Mouse (Mus musculus) heart, embryonic 13.5 days (tissue): Measurements from ENCODE around the gene Gfpt1. TPM values are rescaled to one million over a fixed set of nuclear protein-coding genes. Genes with fewer than 3 reads are reported as not detected.
A peak's percentile ranks its signal among the peaks of the same experiment; 100 is the strongest.

Experiments
- ATAC-seq: fragments of 200-750 bp; cut with Nextera tagmentation; 2 replicates; pipeline ENCODE4 v1.8.0; 2017; ENCODE audit warnings: moderate TSS enrichment; ENCODE audit not compliant: insufficient number of reproducible peaks, low FRiP score, low TSS enrichment; ENCODE audit errors: extremely low read depth
- H3K27ac ChIP-seq: fragments of 300-500 bp; sonication (generic); replicated peaks from 2 replicates; pipeline ENCODE4 v1.5.1; 2015; ENCODE audit warnings: moderate library complexity, mild to moderate bottlenecking, inconsistent platforms
- H3K27me3 ChIP-seq: fragments of 300-500 bp; sonication (generic); replicated peaks from 2 replicates; pipeline ENCODE4 v1.6.1; 2015; ENCODE audit warnings: mild to moderate bottlenecking, inconsistent platforms
- H3K36me3 ChIP-seq: fragments of 300-500 bp; sonication (generic); 2 replicates; pipeline ENCODE4 v1.6.1; 2015; ENCODE audit warnings: mild to moderate bottlenecking, inconsistent platforms
- H3K4me1 ChIP-seq: fragments of 300-500 bp; sonication (generic); 2 replicates; pipeline ENCODE4 v1.6.1; 2015; ENCODE audit warnings: inconsistent platforms
- H3K4me2 ChIP-seq: fragments of 300-500 bp; sonication (generic); 2 replicates; pipeline ENCODE4 v1.6.1; 2015; ENCODE audit warnings: inconsistent platforms, mild to moderate bottlenecking, moderate library complexity
- H3K4me3 ChIP-seq: fragments of 300-500 bp; sonication (generic); 2 replicates; pipeline ENCODE4 v1.5.1; 2015; ENCODE audit warnings: moderate library complexity, mild to moderate bottlenecking, inconsistent platforms
- H3K9ac ChIP-seq: fragments of 300-500 bp; sonication (generic); 2 replicates; pipeline ENCODE4 v1.6.1; 2015; ENCODE audit warnings: inconsistent platforms, mild to moderate bottlenecking, moderate library complexity
- H3K9me3 ChIP-seq: fragments of 300-500 bp; sonication (generic); 2 replicates; pipeline ENCODE4 v1.6.1; 2016; ENCODE audit warnings: inconsistent platforms
- WGBS: fragments of 180-500 bp; shearing (Covaris S2); methylation state at CpG from one replicate; pipeline ENCODE4 v1.1.7; 2015; ENCODE audit warnings: mixed read lengths; 5-methylcytosine and 5-hydroxymethylcytosine counted together
- polyA plus RNA-seq: library from polyadenylated mRNA; unstranded; fragments of >200 nt; fragmentation: Nextera tagmentation; extraction: Ambion mirVana; gene quantifications from 2 replicates; pipeline ENCODE4 v1.2.1, GENCODE M21; 2015

Gfpt1 gene
- polyA plus RNA-seq, 1 experiment from 2014 or later: 11.7 TPM

DNA sequence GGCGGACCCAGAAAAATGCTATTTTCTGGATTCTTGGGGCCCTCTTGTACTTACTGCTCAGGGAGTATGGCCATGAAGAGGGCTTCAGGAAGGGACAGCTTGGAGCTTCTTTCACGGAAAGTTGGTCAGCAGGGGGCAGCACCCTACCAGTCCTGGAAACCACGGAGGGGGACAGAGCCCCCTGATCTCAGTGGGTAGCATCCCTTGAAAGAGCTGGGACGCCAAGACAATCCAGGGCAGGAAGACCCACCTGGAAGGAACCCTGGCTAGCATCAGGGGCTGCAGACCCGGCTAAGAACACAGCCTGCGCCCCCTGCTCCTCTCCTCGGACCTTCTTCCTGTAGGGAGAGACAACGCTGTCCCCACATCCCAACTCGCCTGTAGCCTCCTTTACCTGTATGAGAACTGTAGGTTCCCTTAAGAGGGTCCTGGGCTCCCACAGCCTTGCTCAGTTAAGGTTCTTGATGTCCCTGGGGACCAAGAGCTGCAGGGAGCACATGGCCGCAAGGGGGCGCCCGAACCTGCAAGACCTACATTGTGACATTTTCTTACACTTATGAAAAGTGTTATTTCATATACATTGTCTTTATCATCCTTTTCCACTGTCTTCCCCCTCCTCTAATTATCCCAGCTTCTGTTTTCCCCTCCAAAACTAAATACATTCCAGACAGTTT, 58.8 kb downstream of the Gfpt1 start:
- peak overlapping the region; percentile 55 for H3K9ac ChIP-seq
- H3K36me3 ChIP-seq: no peaks in the 10 kb centered on the region
- H3K27ac ChIP-seq: no peak overlapping the region
- 8% methylated on average over 12 of the region's 12 CpGs for WGBS
- no peaks in the 10 kb centered on the region for H3K27me3 ChIP-seq
- H3K9me3 ChIP-seq: no peaks in the 10 kb centered on the region
- H3K4me2 ChIP-seq: peak overlapping the region; percentile 68
- peaks cover 40% of the 10 kb centered on the region for H3K4me1 ChIP-seq
- H3K4me3 ChIP-seq: peak overlapping the region; percentile 29
- no peak for ATAC-seq

- no peak for ATAC-seq
- Histone ChIP-seq H3K4me1 (peaks cover 40% of the 10 kb centered on the region), H3K27me3 (no peaks in the 10 kb centered on the region), H3K4me2 (no peak overlapping the region), H3K9ac (peak overlapping the region; percentile 50), H3K36me3 (no peaks in the 10 kb centered on the region), H3K9me3 (no peaks in the 10 kb centered on the region), H3K4me3 (no peak overlapping the region), H3K27ac (peak overlapping the region; percentile 59)
- WGBS: 30% methylated on average over 4 of the region's 4 CpGs
These were observed 59.3 kb downstream of the Gfpt1 start for GRCm38 (mm10) chr6:87101955-87102353.

GRCm38 (mm10) chr6:87102421-87102911, 59.8 kb downstream of the Gfpt1 start:
- Histone ChIP-seq H3K4me3 (no peak overlapping the region), H3K4me1 (peaks cover 40% of the 10 kb centered on the region), H3K27ac (peak overlapping the region; percentile 59), H3K4me2 (no peak overlapping the region), H3K27me3 (no peaks in the 10 kb centered on the region), H3K36me3 (no peaks in the 10 kb centered on the region), H3K9me3 (no peaks in the 10 kb centered on the region), H3K9ac (peak overlapping the region; percentile 50)
- 25% methylated on average over 7 of the region's 7 CpGs for WGBS
- ATAC-seq: no peak

- Histone ChIP-seq H3K9me3 (no peaks in the 10 kb centered on the region), H3K27me3 (no peaks in the 10 kb centered on the region), H3K9ac (no peak overlapping the region), H3K4me1 (peaks cover 40% of the 10 kb centered on the region), H3K4me2 (no peak overlapping the region), H3K36me3 (no peaks in the 10 kb centered on the region), H3K4me3 (no peak overlapping the region), H3K27ac (no peak overlapping the region)
- WGBS: 75% methylated on average over 1 of the region's 1 CpGs
- no peak for ATAC-seq
These were observed 60.7 kb downstream of the Gfpt1 start for GRCm38 (mm10) chr6:87103314-87103713.

GRCm38 (mm10) chr6:87104123-87104796, 61.6 kb downstream of the Gfpt1 start, which contains the start of gene D6Ertd527e:
Gene D6Ertd527e (plus strand): TSS chr6:87104746.
- WGBS: 67% methylated on average over 11 of the region's 11 CpGs
- Histone ChIP-seq H3K36me3 (no peaks in the 10 kb centered on the region), H3K4me2 (no peak within 1 kb of the TSS), H3K4me3 (no peak within 1 kb of the TSS), H3K9me3 (no peaks in the 10 kb centered on the region), H3K4me1 (peaks cover 36% of the 10 kb centered on the region), H3K27ac (no peak within 1 kb of the TSS), H3K9ac (no peak within 1 kb of the TSS), H3K27me3 (no peaks in the 10 kb centered on the region)
- no peak for ATAC-seq

DNA sequence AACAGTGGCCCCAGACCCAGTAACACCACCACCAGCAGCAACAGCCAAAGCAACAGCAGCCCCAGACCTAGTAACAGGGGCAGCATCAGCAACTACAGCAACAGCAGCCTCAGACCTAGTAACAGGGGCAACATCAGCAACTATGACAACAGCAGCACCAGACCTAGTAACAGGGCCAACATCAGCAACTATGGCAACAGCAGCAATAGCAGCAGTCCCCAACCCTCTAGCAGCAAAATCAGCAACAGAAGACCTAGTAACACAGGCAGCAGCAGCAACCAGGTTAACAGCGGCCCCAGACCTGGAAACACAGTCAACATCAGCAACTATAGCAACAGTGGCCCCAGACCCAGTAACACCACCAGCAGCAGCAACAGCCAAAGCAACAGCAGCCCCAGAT, 68.8 kb downstream of the Gfpt1 start:
- Histone ChIP-seq H3K27ac (no peak overlapping the region), H3K4me1 (0 out of 2 replicates have a peak, but pooled peaks cover 4% of the 10 kb centered on the region), H3K27me3 (peaks cover 3% of the 10 kb centered on the region; the same call in 1 of the 2 replicates), H3K4me3 (no peak overlapping the region), H3K4me2 (no peak overlapping the region), H3K9me3 (no peaks in the 10 kb centered on the region), H3K36me3 (no peaks in the 10 kb centered on the region), H3K9ac (no peak overlapping the region)
- 90% methylated on average over 1 of the region's 1 CpGs for WGBS
- ATAC-seq: no peak

DNA sequence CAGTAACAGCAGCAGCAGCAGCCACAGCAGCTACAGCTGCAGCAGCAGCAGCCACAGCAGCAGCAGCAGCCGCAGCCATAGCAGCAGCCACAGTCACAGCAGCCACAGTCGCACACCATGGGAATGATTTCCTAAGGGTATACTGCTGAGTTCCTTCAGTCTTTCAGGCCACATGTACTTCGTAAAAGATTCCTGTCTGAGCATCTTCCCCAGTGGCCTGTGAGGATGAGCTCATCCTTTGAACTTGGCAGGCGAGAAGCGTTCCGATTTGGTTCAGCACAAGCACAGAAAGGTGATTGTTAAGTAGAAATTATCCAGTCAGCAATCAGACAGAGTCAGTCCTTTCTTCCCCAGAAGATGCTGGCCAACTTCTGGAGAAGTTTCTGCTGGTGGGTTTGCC, 69.5 kb downstream of the Gfpt1 start:
- Histone ChIP-seq H3K9me3 (no peaks in the 10 kb centered on the region), H3K27ac (no peak overlapping the region), H3K36me3 (no peaks in the 10 kb centered on the region), H3K4me1 (0 out of 2 replicates have a peak, but pooled peaks cover 4% of the 10 kb centered on the region), H3K4me2 (no peak overlapping the region), H3K4me3 (no peak overlapping the region), H3K9ac (no peak overlapping the region), H3K27me3 (peaks cover 3% of the 10 kb centered on the region; the same call in 1 of the 2 replicates)
- WGBS: 74% methylated on average over 6 of the region's 6 CpGs
- no peak for ATAC-seq

- H3K4me3 ChIP-seq: no peak overlapping the region
- no peaks in the 10 kb centered on the region for H3K36me3 ChIP-seq
- no peak for ATAC-seq
- H3K9me3 ChIP-seq: no peaks in the 10 kb centered on the region
- H3K9ac ChIP-seq: no peak overlapping the region
- no peak overlapping the region for H3K27ac ChIP-seq
- WGBS: 63% methylated on average over 2 of the region's 2 CpGs
- no peak overlapping the region for H3K4me2 ChIP-seq
- peaks cover 13% of the 10 kb centered on the region for H3K4me1 ChIP-seq
- 0 out of 2 replicates have a peak, but pooled peaks cover 3% of the 10 kb centered on the region for H3K27me3 ChIP-seq
These were observed 73.3 kb downstream of the Gfpt1 start for GRCm38 (mm10) chr6:87115981-87116380.

- no peaks in the 10 kb centered on the region for H3K9me3 ChIP-seq
- 0 out of 2 replicates have a peak, but pooled peaks cover 3% of the 10 kb centered on the region for H3K27me3 ChIP-seq
- H3K9ac ChIP-seq: no peak overlapping the region
- H3K4me1 ChIP-seq: peaks cover 13% of the 10 kb centered on the region
- 83% methylated on average over 7 of the region's 7 CpGs for WGBS
- no peak overlapping the region for H3K27ac ChIP-seq
- no peaks in the 10 kb centered on the region for H3K36me3 ChIP-seq
- ATAC-seq: no peak
- H3K4me3 ChIP-seq: no peak overlapping the region
- H3K4me2 ChIP-seq: no peak overlapping the region
These were observed 74.0 kb downstream of the Gfpt1 start for GRCm38 (mm10) chr6:87116596-87116995.

- Histone ChIP-seq H3K4me3 (no peak overlapping the region), H3K4me1 (peaks cover 13% of the 10 kb centered on the region), H3K9ac (no peak overlapping the region), H3K27ac (no peak overlapping the region), H3K27me3 (0 out of 2 replicates have a peak, but pooled peaks cover 3% of the 10 kb centered on the region), H3K9me3 (no peaks in the 10 kb centered on the region), H3K4me2 (no peak overlapping the region), H3K36me3 (no peaks in the 10 kb centered on the region)
- no peak for ATAC-seq
- WGBS: 83% methylated on average over 20 of the region's 20 CpGs
These were observed 76.6 kb downstream of the Gfpt1 start for GRCm38 (mm10) chr6:87119066-87119837.

DNA sequence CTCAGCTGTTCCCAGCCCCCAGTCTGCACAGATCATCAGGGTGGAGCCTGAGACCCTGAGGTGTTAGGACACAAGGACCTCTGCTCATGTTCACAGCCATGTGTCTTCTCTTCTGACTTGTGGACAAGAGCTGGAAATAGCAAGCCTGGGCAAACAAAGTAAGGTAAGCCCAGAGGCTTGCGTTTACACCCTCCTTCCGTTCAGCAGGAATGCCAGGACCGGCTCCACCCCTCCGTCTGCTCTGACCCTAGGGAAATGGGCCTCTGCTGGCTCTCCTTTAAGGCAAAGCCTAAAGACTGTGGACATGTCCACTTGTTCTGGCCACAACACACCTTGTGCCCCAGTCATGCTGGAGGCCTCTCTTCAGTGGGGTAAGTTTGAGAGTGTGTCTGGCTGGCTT, 77.3 kb downstream of the Gfpt1 start:
- no peak for ATAC-seq
- Histone ChIP-seq H3K36me3 (no peaks in the 10 kb centered on the region), H3K9ac (0 out of 2 replicates have a peak overlapping the region, but pooled peaks have one; percentile 14), H3K27ac (no peak overlapping the region), H3K4me3 (no peak overlapping the region), H3K9me3 (no peaks in the 10 kb centered on the region), H3K4me2 (no peak overlapping the region), H3K27me3 (0 out of 2 replicates have a peak, but pooled peaks cover 3% of the 10 kb centered on the region), H3K4me1 (peaks cover 13% of the 10 kb centered on the region)
- WGBS: 44% methylated on average over 4 of the region's 4 CpGs
